Mouse (Mus musculus): ENCODE measurements around the gene Accsl.

Gene Accsl

DNA sequence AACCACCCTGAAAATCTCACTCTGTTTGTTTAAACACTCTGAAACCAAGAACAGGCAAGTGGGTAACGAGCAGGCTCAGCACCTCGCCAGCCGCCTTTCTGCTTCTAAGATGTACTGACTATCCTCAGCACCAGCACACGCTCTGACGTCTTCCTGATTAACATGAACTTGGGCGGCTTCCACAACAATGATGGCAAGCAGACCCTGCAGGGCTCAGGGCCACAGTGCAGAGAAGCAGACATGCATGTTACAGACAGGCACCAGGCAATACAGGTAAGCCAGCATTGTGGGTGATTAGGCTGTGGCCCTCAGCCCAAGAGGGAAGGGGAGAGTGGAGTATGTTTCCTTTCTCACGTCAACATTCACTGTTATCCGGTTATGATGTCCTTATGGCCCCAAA is 61.5 kb downstream of the Accsl start:
- no peak for DNase-seq

DNA sequence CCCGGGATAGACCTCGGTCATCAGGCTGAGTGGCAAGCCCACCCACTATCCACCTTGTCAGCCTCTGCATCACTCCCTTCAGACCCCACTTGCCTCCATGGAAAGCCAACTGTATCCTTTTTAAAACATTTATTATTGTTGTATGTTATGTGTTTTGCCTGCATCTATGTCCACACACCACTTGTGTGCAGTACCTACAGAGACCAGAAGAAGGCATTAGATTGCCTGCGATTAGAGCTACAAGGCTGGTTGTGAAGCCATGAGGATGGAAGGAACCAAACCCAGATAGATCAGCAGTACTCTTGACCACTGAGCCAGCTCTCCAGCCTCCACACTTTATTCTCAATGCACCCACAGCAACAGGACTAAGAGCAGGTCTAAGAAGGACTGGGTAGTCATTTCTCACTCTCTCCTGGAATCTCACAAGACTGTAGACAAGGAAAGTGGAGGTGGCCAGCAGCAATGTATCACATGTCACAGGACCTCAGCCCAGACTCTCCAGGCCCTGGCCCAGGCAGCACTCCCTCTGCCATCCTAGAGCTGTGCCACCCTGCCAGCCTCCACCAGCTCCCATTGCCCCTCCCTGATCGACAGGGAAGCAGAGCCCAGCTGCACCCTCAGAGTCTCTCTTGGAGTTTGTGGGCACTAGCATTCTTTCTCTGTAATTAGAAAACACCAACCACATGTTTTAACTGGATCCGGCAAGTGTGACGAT is 62.3 kb downstream of the Accsl start:
- DNase-seq, result no peak

- no peak for DNase-seq
These were observed 63.4 kb downstream of the Accsl start for GRCm38 (mm10) chr2:93805523-93805922.
